Mouse (Mus musculus): ENCODE results near the gene Gpat3. TPM values are rescaled to one million over a fixed set of nuclear protein-coding genes. Genes with fewer than 3 reads are reported as not detected.

The Gpat3 gene
- 0.07 and 0.37 TPM in 2 replicates for polyA plus RNA-seq (2014; fragmentation: Nextera tagmentation; extraction: Ambion mirVana)

DNA sequence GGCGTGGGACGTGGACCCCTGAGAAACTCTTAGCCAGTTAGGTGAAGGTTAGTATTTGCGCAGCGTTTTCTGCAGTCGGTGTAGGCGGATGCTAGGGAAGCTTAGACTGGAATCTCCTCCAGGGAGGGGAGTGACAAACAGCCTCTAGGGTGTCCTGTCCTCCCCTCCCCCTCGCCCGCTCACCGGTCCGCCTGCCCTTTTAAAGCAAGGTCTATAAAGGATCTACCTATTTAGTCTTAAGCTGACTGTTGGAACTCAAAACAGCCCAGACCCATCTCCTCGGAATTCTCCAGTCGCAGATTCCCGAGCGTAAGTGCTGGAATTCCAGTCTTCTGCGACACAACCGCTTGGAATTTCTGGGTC lies at the start of gene Gpat3:
TSS of gene Gpat3 (plus strand) at position 229 of the 363 bp plus-strand sequence.
- Histone ChIP-seq H3K4me1 (ENCODE audit: control insufficient read depth, insufficient read depth, low read length) (peaks cover 6% of the 10 kb centered on the region; the same call in 1 of the 2 replicates), H3K9ac (ENCODE audit: low read length) (peak within 1 kb of the TSS; percentile 61), H3K27ac (ENCODE audit: low read depth, low read length) (no peak within 1 kb of the TSS), H3K36me3 (ENCODE audit: control insufficient read depth, insufficient read depth, low read length) (no peaks in the 10 kb centered on the region), H3K9me3 (ENCODE audit: control insufficient read depth, low read length) (no peaks in the 10 kb centered on the region), H3K4me2 (peak within 1 kb of the TSS; percentile 100), H3K4me3 (ENCODE audit: low read depth, low read length) (peak within 1 kb of the TSS; percentile 59), H3K27me3 (ENCODE audit: control insufficient read depth, insufficient read depth, low read length) (peaks cover 33% of the 10 kb centered on the region)
- peak; percentile 4; the same call in 1 of the 2 replicates for ATAC-seq (ENCODE audit: low FRiP score)
- DNase-seq (ENCODE audit: low spot score, missing footprints): peak; percentile 96
- WGBS: under 1% methylated on average over 16 of the region's 16 CpGs

DNA sequence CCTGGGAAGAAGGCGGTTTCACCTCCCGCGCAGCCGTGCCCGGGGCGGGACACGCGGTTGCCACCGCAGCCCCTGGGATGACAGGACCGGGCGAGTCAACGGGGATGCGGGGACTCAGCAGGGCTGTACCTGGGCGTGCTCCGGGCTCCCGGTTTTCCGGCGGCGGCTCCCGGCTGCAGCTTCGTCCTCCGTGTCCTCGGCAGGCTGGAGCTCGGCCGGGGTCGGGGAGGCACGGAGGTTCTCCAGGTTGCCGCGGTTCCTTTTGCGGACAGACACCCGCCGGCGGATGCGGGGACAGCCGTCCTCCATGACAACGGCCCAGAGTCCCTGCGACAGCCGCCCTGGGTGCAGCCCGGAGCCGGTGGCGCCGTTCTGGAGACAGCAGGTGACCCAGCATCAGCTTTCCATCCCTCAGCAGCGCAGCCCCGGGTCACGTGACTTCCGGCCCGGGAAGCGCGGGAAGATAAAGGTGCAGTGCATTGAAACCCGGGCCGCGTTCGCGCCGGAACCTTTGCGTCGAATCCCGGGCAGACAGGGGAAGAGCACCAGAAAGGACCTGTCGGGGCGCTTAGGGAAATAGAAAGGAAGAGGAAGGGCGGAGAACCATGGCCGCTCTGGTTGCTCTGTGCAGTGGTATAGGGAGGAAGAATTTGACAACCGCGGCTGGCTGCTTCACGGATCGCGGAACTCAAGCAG lies 47.2 kb upstream of the Gpat3 start, which contains the start of the genes Helq and Mrps18c:
TSS of gene Helq (minus strand) at position 434 of the 696 bp plus-strand sequence.
TSS of gene Mrps18c (plus strand) at position 463 of the 696 bp plus-strand sequence.
- peak within 1 kb of the TSS; percentile 92 for H3K4me2 ChIP-seq
- peak; percentile 98 for DNase-seq (ENCODE audit: low spot score, missing footprints)
- ATAC-seq (ENCODE audit: low FRiP score): peak; percentile 97
- no peaks in the 10 kb centered on the region for H3K27me3 ChIP-seq (ENCODE audit: control insufficient read depth, insufficient read depth, low read length)
- no peak within 1 kb of the TSS for H3K27ac ChIP-seq (ENCODE audit: low read depth, low read length)
- peaks cover 9% of the 10 kb centered on the region for H3K4me1 ChIP-seq (ENCODE audit: control insufficient read depth, insufficient read depth, low read length)
- 0% methylated on average over 67 of the region's 67 CpGs for WGBS
- H3K36me3 ChIP-seq (ENCODE audit: control insufficient read depth, insufficient read depth, low read length): peaks cover 6% of the 10 kb centered on the region
- H3K4me3 ChIP-seq (ENCODE audit: low read depth, low read length): peak within 1 kb of the TSS; percentile 78
- no peaks in the 10 kb centered on the region for H3K9me3 ChIP-seq (ENCODE audit: control insufficient read depth, low read length)
- peak within 1 kb of the TSS; percentile 85 for H3K9ac ChIP-seq (ENCODE audit: low read length)

DNA sequence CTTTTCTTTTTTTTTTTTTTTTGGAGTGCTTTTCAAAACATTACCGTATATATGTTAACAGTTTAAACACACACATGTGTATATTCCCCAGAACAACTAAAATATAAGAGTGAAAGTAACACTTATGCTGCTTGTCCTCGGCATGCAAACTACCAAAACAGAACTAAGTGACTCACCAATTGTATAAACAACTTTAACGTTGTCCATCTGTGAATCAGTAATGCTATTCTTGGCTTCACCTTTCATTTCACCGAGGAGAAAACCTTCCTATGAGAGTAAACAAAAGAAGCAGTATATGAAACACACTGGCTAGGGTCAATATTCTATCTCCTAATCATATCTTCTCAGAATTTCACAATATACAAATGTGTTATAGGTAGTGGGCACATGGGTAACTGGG lies 27.2 kb upstream of the Gpat3 start:
- Histone ChIP-seq H3K36me3 (ENCODE audit: control insufficient read depth, insufficient read depth, low read length) (no peaks in the 10 kb centered on the region), H3K4me1 (ENCODE audit: control insufficient read depth, insufficient read depth, low read length) (peaks cover 3% of the 10 kb centered on the region; the same call in 1 of the 2 replicates), H3K27me3 (ENCODE audit: control insufficient read depth, insufficient read depth, low read length) (no peaks in the 10 kb centered on the region), H3K27ac (ENCODE audit: low read depth, low read length) (no peak overlapping the region), H3K4me2 (no peak overlapping the region), H3K9ac (ENCODE audit: low read length) (no peak overlapping the region), H3K9me3 (ENCODE audit: control insufficient read depth, low read length) (no peaks in the 10 kb centered on the region), H3K4me3 (ENCODE audit: low read depth, low read length) (no peak overlapping the region)
- ATAC-seq (ENCODE audit: low FRiP score): no peak
- DNase-seq (ENCODE audit: low spot score, missing footprints): no peak
- WGBS: 87% methylated on average over 4 of the region's 4 CpGs

- Histone ChIP-seq H3K36me3 (ENCODE audit: control insufficient read depth, insufficient read depth, low read length) (no peaks in the 10 kb centered on the region), H3K27me3 (ENCODE audit: control insufficient read depth, insufficient read depth, low read length) (no peaks in the 10 kb centered on the region), H3K4me2 (peak overlapping the region; percentile 60), H3K4me3 (ENCODE audit: low read depth, low read length) (peak overlapping the region; percentile 73), H3K9me3 (ENCODE audit: control insufficient read depth, low read length) (no peaks in the 10 kb centered on the region), H3K4me1 (ENCODE audit: control insufficient read depth, insufficient read depth, low read length) (peaks cover 3% of the 10 kb centered on the region; the same call in 1 of the 2 replicates), H3K9ac (ENCODE audit: low read length) (peak overlapping the region; percentile 96), H3K27ac (ENCODE audit: low read depth, low read length) (no peak overlapping the region; the same call in 1 of the 2 replicates)
- ATAC-seq (ENCODE audit: low FRiP score) (0 out of 2 replicates have a peak, but pooled peaks have one; percentile 26), DNase-seq (ENCODE audit: low spot score, missing footprints) (peak; percentile 91)
- WGBS: 30% methylated on average over 16 of the region's 16 CpGs
These were observed 25.7 kb upstream of the Gpat3 start for GRCm38 (mm10) chr5:100819568-100820480.

DNA sequence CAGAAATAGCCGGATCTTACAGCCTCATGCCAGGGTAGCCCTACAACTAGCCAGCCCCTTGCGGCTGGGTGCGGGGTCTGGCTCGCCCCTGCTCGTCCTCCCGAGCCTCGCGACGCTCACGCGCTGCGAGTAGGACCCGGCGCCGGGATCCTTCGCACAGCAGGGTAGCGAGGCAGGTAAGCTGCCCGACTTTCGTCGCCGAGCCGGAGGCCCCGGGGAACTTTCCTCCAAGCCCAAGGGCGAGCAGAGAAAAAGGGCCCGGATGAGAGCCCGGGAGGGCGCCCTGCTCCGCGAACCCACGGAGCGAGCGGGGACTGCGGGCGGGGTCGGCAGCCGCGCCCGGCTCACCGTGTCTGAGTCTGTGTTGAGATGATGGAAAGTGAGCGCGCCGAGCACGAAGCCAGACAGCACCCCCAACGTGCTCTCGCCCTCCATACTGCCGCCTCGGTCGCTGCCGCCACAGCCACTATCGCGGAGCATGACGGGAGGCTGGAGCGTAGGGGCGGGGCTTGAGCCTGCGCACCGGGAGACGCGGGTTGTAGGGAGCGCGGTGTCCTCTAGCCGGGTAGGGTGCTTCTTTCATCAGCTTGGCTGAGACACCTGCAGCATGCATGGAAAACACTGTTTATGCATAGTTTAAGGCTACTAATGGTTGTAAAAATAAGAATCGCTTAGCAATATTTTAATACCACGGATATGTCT lies 24.9 kb upstream of the Gpat3 start, which contains the start of gene Abraxas1:
TSS of gene Abraxas1 (minus strand) at position 483 of the 702 bp plus-strand sequence.
- peak within 1 kb of the TSS; percentile 73 for H3K4me3 ChIP-seq (ENCODE audit: low read depth, low read length)
- ATAC-seq (ENCODE audit: low FRiP score) (peak; percentile 97), DNase-seq (ENCODE audit: low spot score, missing footprints) (peak; percentile 97)
- no peaks in the 10 kb centered on the region for H3K36me3 ChIP-seq (ENCODE audit: control insufficient read depth, insufficient read depth, low read length)
- peaks cover 3% of the 10 kb centered on the region; the same call in 1 of the 2 replicates for H3K4me1 ChIP-seq (ENCODE audit: control insufficient read depth, insufficient read depth, low read length)
- H3K9me3 ChIP-seq (ENCODE audit: control insufficient read depth, low read length): no peaks in the 10 kb centered on the region
- H3K27me3 ChIP-seq (ENCODE audit: control insufficient read depth, insufficient read depth, low read length): no peaks in the 10 kb centered on the region
- WGBS: under 1% methylated on average over 63 of the region's 63 CpGs
- peak within 1 kb of the TSS; percentile 54; the same call in 1 of the 2 replicates for H3K27ac ChIP-seq (ENCODE audit: low read depth, low read length)
- peak within 1 kb of the TSS; percentile 60 for H3K4me2 ChIP-seq
- H3K9ac ChIP-seq (ENCODE audit: low read length): peak within 1 kb of the TSS; percentile 96

DNA sequence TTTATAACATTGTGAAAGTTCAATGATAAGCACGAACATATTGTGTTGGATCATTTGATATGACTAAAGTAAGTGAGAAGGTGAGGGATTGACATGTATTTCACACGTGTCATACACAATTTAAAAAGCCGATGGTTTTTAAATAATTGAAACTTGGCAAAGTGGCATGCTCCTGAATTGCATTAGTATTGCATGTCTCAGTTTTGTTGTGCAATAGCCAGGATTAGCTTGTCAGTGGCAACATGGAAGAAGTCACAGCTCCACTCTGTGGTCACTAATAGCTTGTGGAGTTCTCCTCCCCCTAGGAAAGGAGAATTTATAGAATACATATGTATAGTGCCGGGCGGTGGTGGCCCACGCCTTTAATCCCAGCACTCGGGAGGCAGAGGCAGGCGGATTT lies 24.1 kb upstream of the Gpat3 start:
- Histone ChIP-seq H3K27ac (ENCODE audit: low read depth, low read length) (no peak overlapping the region), H3K27me3 (ENCODE audit: control insufficient read depth, insufficient read depth, low read length) (no peaks in the 10 kb centered on the region), H3K4me3 (ENCODE audit: low read depth, low read length) (no peak overlapping the region), H3K4me1 (ENCODE audit: control insufficient read depth, insufficient read depth, low read length) (peaks cover 3% of the 10 kb centered on the region; the same call in 1 of the 2 replicates), H3K36me3 (ENCODE audit: control insufficient read depth, insufficient read depth, low read length) (no peaks in the 10 kb centered on the region), H3K9me3 (ENCODE audit: control insufficient read depth, low read length) (no peaks in the 10 kb centered on the region), H3K4me2 (peak overlapping the region; percentile 60; the same call in 1 of the 2 replicates), H3K9ac (ENCODE audit: low read length) (no peak overlapping the region)
- ATAC-seq (ENCODE audit: low FRiP score) (no peak), DNase-seq (ENCODE audit: low spot score, missing footprints) (no peak)
- 83% methylated on average over 8 of the region's 8 CpGs for WGBS

DNA sequence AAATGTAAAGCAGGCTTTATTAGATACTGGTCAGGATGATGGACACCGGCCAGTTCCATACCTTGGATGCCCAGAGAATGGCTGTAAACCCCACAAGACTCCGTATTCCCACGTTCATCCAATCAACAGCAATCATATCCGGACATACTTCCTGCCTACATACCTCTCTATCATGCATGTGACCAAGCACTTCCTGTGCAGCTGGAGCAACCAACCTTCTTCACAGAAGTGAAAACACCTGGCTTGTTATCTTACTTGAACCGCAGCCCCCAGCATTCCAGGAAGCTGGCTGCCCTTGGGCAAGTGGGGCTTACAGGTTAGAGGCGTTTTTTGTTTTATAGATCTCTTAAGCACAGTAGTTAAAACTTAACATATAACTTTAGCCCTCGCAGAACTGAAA lies 22.7 kb upstream of the Gpat3 start:
- Histone ChIP-seq H3K4me3 (ENCODE audit: low read depth, low read length) (no peak overlapping the region), H3K9ac (ENCODE audit: low read length) (no peak overlapping the region), H3K27me3 (ENCODE audit: control insufficient read depth, insufficient read depth, low read length) (no peaks in the 10 kb centered on the region), H3K4me2 (no peak overlapping the region), H3K36me3 (ENCODE audit: control insufficient read depth, insufficient read depth, low read length) (no peaks in the 10 kb centered on the region), H3K27ac (ENCODE audit: low read depth, low read length) (no peak overlapping the region), H3K9me3 (ENCODE audit: control insufficient read depth, low read length) (no peaks in the 10 kb centered on the region), H3K4me1 (ENCODE audit: control insufficient read depth, insufficient read depth, low read length) (peaks cover 3% of the 10 kb centered on the region; the same call in 1 of the 2 replicates)
- DNase-seq (ENCODE audit: low spot score, missing footprints) (no peak), ATAC-seq (ENCODE audit: low FRiP score) (no peak)
- 91% methylated on average over 7 of the region's 7 CpGs for WGBS

DNA sequence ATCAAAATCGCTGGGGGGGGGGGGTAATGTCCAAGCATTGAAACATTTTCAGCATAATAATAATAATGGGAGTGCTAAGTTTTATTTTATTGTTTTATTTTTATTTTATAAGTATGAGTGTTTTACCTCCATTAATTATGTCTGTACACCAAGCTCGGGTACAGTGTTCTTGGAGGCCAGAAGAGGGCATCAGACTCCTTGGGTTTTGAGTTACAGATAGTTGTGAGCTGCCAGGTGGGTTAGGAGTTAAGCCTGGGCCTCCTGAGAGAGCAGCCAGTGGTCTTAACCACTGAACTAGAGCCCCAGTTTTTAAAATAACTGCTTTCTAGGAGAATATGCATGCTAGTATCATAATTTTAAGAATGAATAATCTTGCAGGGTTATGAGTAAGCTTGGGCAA lies 19.5 kb upstream of the Gpat3 start:
- no peak for DNase-seq (ENCODE audit: low spot score, missing footprints)
- H3K27me3 ChIP-seq (ENCODE audit: control insufficient read depth, insufficient read depth, low read length): no peaks in the 10 kb centered on the region
- no peak overlapping the region for H3K27ac ChIP-seq (ENCODE audit: low read depth, low read length)
- H3K4me1 ChIP-seq (ENCODE audit: control insufficient read depth, insufficient read depth, low read length): no peaks in the 10 kb centered on the region
- no peak for ATAC-seq (ENCODE audit: low FRiP score)
- no peak overlapping the region for H3K4me2 ChIP-seq
- H3K9me3 ChIP-seq (ENCODE audit: control insufficient read depth, low read length): no peaks in the 10 kb centered on the region
- H3K36me3 ChIP-seq (ENCODE audit: control insufficient read depth, insufficient read depth, low read length): no peaks in the 10 kb centered on the region
- no peak overlapping the region for H3K9ac ChIP-seq (ENCODE audit: low read length)
- 17% methylated on average over 2 of the region's 2 CpGs for WGBS
- no peak overlapping the region for H3K4me3 ChIP-seq (ENCODE audit: low read depth, low read length)

Data from midbrain, embryonic 11.5 days (tissue).